Mouse (Mus musculus) hematopoietic stem cell, adult 5-6 weeks (primary cell): ENCODE data around the gene Smim13. TPM values are rescaled to one million over a fixed set of nuclear protein-coding genes. Genes with fewer than 3 reads are reported as not detected.
A peak's percentile ranks its signal among the peaks of the same experiment; 100 is the strongest.
"Not testable (repeated sequence)": the region's sequence is repeated elsewhere in the genome, so short reads cannot be mapped to it uniquely, and the experiment has no call there.

Experiments used
- ATAC-seq, 2 experiments: fragments of 125-278 bp in 1 of 2; replicated peaks in 1 of 2; 2 replicates each; pipeline ENCODE4 v1.8.0; 2016 to 2017; ENCODE audit warnings: inconsistent platforms in 2 of 2, mild to moderate bottlenecking in 2 of 2, moderate number of reproducible peaks in 2 of 2, low read depth in 1 of 2, moderate TSS enrichment in 1 of 2; ENCODE audit not compliant: low FRiP score in 2 of 2, poor library complexity in 2 of 2, severe bottlenecking in 2 of 2, insufficient read depth in 1 of 2, low TSS enrichment in 1 of 2
- total RNA-seq: library from RNA; stranded (forward); fragments of 172-1452, 232-1000 nt; gene quantifications from 2 replicates; pipeline ENCODE4 v1.2.3, GENCODE M21; 2017

Smim13 gene
- total RNA-seq, 1 experiment from 2014 or later = 10.3 TPM

GRCm38 (mm10) chr13:41261617-41262016 is 12.0 kb downstream of the Smim13 start:
- ATAC-seq = not testable (repeated sequence)

GRCm38 (mm10) chr13:41263304-41264006 is 13.8 kb downstream of the Smim13 start:
- ATAC-seq = no peak

- no peak for ATAC-seq
Observed at GRCm38 (mm10) chr13:41267827-41268408, 18.3 kb downstream of the Smim13 start.

- no peak for ATAC-seq
Observed at GRCm38 (mm10) chr13:41273927-41274650, 24.4 kb downstream of the Smim13 start, which contains the start of gene Gm17364. TSS of gene Gm17364 (minus strand) at chr13:41273977.

- no peak for ATAC-seq
Observed at GRCm38 (mm10) chr13:41280696-41281095, 31.1 kb downstream of the Smim13 start.

GRCm38 (mm10) chr13:41283256-41283655 is 33.6 kb downstream of the Smim13 start:
- peak; percentile 58 to 62; a peak in 3 of 4 replicates for ATAC-seq

GRCm38 (mm10) chr13:41285448-41285847 is 35.8 kb downstream of the Smim13 start:
- ATAC-seq = no peak

- no peak for ATAC-seq
Observed at GRCm38 (mm10) chr13:41286285-41286684, 36.6 kb downstream of the Smim13 start.

- ATAC-seq = no peak
Observed at GRCm38 (mm10) chr13:41291466-41291974, 41.9 kb downstream of the Smim13 start.

GRCm38 (mm10) chr13:41293595-41293994 is 44.0 kb downstream of the Smim13 start:
- ATAC-seq = no peak

GRCm38 (mm10) chr13:41295886-41296285 is 46.2 kb downstream of the Smim13 start:
- ATAC-seq = no peak

GRCm38 (mm10) chr13:41296396-41296795 is 46.8 kb downstream of the Smim13 start:
- ATAC-seq = no peak

- ATAC-seq = no peak
Observed at GRCm38 (mm10) chr13:41298533-41298932, 48.9 kb downstream of the Smim13 start.

GRCm38 (mm10) chr13:41298996-41299395 is 49.4 kb downstream of the Smim13 start:
- no peak for ATAC-seq

GRCm38 (mm10) chr13:41300037-41300436 is 50.4 kb downstream of the Smim13 start:
- no peak for ATAC-seq

GRCm38 (mm10) chr13:41302716-41303115 is 53.1 kb downstream of the Smim13 start:
- peak; percentile 87 to 90 for ATAC-seq

- ATAC-seq = no peak
Observed at GRCm38 (mm10) chr13:41320749-41321148, 71.1 kb downstream of the Smim13 start.

- ATAC-seq = no peak
Observed at GRCm38 (mm10) chr13:41321433-41321832, 71.8 kb downstream of the Smim13 start.
